Mouse (Mus musculus): ENCODE measurements around the gene Wnk1.

DNA sequence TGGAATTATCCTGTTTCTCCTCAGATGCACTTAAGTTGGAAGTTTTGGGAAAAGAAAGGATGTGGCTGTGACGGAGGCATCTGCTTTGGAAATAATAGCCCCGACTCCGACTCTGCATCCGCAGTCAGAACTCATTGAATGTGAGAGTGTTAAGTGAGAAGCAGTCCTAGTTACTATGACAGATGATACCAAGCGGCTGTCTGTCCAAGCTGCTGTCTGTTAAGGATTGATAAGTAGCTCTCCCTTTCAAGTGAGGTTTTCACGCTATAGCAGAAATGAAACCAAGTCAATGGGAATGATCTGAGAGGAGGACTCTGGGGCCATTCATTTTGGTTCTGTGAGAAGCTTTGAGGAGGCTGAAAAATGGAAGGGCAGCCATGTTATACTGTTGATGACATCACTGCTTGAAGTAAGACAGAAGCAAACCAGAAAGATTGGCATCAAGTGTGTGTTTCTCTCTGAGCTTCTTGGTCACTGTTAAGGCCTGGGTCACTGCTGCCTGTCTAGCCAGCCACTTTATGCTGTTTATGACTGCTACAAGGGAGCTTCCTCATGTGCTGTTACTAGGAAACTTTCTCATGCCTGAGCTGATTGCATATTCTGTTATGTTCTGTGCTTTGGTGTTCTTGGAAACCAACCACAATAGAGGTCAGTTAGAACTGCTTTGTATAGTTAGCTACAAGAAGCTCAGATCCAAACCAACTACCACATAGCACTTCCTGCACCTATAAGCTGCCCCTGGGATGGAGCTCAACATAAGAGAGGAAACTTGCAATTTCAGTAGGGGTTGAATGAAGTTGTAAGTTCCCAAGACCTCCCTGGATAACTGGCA lies 38.4 kb upstream of the Wnk1 start:
- TF ChIP-seq POLR2A (IDR thresholded peaks at IDR 0.05; ENCODE audit: borderline replicate concordance, insufficient read depth, low read length) (no peak), CTCF (IDR thresholded peaks at IDR 0.05; ENCODE audit: borderline replicate concordance, insufficient read depth, low read depth, low read length) (no peak)

Data from cerebellum, adult 2 months (tissue).